Mouse (Mus musculus) urinary bladder, postnatal 25 days (tissue): ENCODE results near the gene Tmem274.

Source experiments
- DNase-seq: peaks from one replicate; pipeline ENCODE4 v3.0.0; 2022; ENCODE audit warnings: low spot score

Gene Tmem274

GRCm38 (mm10) chr4:149525170-149525569 is 48.0 kb downstream of the Tmem274 start:
- no peak for DNase-seq

- DNase-seq = no peak
Observed at GRCm38 (mm10) chr4:149525811-149526210, 48.6 kb downstream of the Tmem274 start.

- DNase-seq = no peak
Observed at GRCm38 (mm10) chr4:149526330-149526729, 49.2 kb downstream of the Tmem274 start.

GRCm38 (mm10) chr4:149527621-149528354 is 50.6 kb downstream of the Tmem274 start:
- DNase-seq = no peak

- DNase-seq = no peak
Observed at GRCm38 (mm10) chr4:149529691-149530090, 52.5 kb downstream of the Tmem274 start.
